Mouse (Mus musculus): Measurements from ENCODE around the gene Dhrs1.

- TF ChIP-seq POLR2A (IDR thresholded peaks at IDR 0.05; ENCODE audit: borderline replicate concordance, extremely low read depth, insufficient read depth, insufficient read length, poor library complexity, severe bottlenecking) (no peak), CTCF (IDR thresholded peaks at IDR 0.05; ENCODE audit: borderline replicate concordance, extremely low read depth, insufficient read depth, insufficient read length) (no peak)
Measured at GRCm38 (mm10) chr14:55782361-55782960, 37.0 kb upstream of the Dhrs1 start.
